Mouse (Mus musculus) heart, embryonic 13.5 days (tissue): ENCODE data around the gene Plekhg3. TPM values are rescaled to one million over a fixed set of nuclear protein-coding genes. Genes with fewer than 3 reads are reported as not detected.
A peak's percentile ranks its signal among the peaks of the same experiment; 100 is the strongest.

Experiments
- ATAC-seq: fragments of 200-750 bp; cut with Nextera tagmentation; 2 replicates; pipeline ENCODE4 v1.8.0; 2017; ENCODE audit warnings: moderate TSS enrichment; ENCODE audit not compliant: insufficient number of reproducible peaks, low FRiP score, low TSS enrichment; ENCODE audit errors: extremely low read depth
- H3K27ac ChIP-seq: fragments of 300-500 bp; sonication (generic); replicated peaks from 2 replicates; pipeline ENCODE4 v1.5.1; 2015; ENCODE audit warnings: moderate library complexity, mild to moderate bottlenecking, inconsistent platforms
- H3K27me3 ChIP-seq: fragments of 300-500 bp; sonication (generic); replicated peaks from 2 replicates; pipeline ENCODE4 v1.6.1; 2015; ENCODE audit warnings: mild to moderate bottlenecking, inconsistent platforms
- H3K36me3 ChIP-seq: fragments of 300-500 bp; sonication (generic); 2 replicates; pipeline ENCODE4 v1.6.1; 2015; ENCODE audit warnings: mild to moderate bottlenecking, inconsistent platforms
- H3K4me1 ChIP-seq: fragments of 300-500 bp; sonication (generic); 2 replicates; pipeline ENCODE4 v1.6.1; 2015; ENCODE audit warnings: inconsistent platforms
- H3K4me2 ChIP-seq: fragments of 300-500 bp; sonication (generic); 2 replicates; pipeline ENCODE4 v1.6.1; 2015; ENCODE audit warnings: inconsistent platforms, mild to moderate bottlenecking, moderate library complexity
- H3K4me3 ChIP-seq: fragments of 300-500 bp; sonication (generic); 2 replicates; pipeline ENCODE4 v1.5.1; 2015; ENCODE audit warnings: moderate library complexity, mild to moderate bottlenecking, inconsistent platforms
- H3K9ac ChIP-seq: fragments of 300-500 bp; sonication (generic); 2 replicates; pipeline ENCODE4 v1.6.1; 2015; ENCODE audit warnings: inconsistent platforms, mild to moderate bottlenecking, moderate library complexity
- H3K9me3 ChIP-seq: fragments of 300-500 bp; sonication (generic); 2 replicates; pipeline ENCODE4 v1.6.1; 2016; ENCODE audit warnings: inconsistent platforms
- WGBS: fragments of 180-500 bp; shearing (Covaris S2); methylation state at CpG from one replicate; pipeline ENCODE4 v1.1.7; 2015; ENCODE audit warnings: mixed read lengths; 5-methylcytosine and 5-hydroxymethylcytosine counted together
- polyA plus RNA-seq: library from polyadenylated mRNA; unstranded; fragments of >200 nt; fragmentation: Nextera tagmentation; extraction: Ambion mirVana; gene quantifications from 2 replicates; pipeline ENCODE4 v1.2.1, GENCODE M21; 2015

Gene Plekhg3
- polyA plus RNA-seq, 1 experiment from 2014 or later: 6.5 TPM

- Histone ChIP-seq H3K27me3 (no peaks in the 10 kb centered on the region), H3K9ac (no peak overlapping the region), H3K4me1 (peaks cover 34% of the 10 kb centered on the region), H3K4me2 (no peak overlapping the region), H3K4me3 (no peak overlapping the region), H3K36me3 (peaks cover 18% of the 10 kb centered on the region; the same call in 1 of the 2 replicates), H3K27ac (no peak overlapping the region), H3K9me3 (peaks cover 4% of the 10 kb centered on the region; the same call in 1 of the 2 replicates)
- ATAC-seq: no peak
Measured at GRCm38 (mm10) chr12:76585028-76585427, 54.3 kb downstream of the Plekhg3 start.

- Histone ChIP-seq H3K4me3 (no peak overlapping the region), H3K36me3 (peaks cover 9% of the 10 kb centered on the region; the same call in 1 of the 2 replicates), H3K4me1 (peaks cover 34% of the 10 kb centered on the region), H3K27ac (no peak overlapping the region), H3K9me3 (peaks cover 4% of the 10 kb centered on the region; the same call in 1 of the 2 replicates), H3K27me3 (no peaks in the 10 kb centered on the region), H3K9ac (no peak overlapping the region), H3K4me2 (no peak overlapping the region)
- ATAC-seq: no peak
- WGBS: 67% methylated on average over 11 of the region's 11 CpGs
Measured at GRCm38 (mm10) chr12:76587357-76587756, 56.7 kb downstream of the Plekhg3 start.

- Histone ChIP-seq H3K27ac (peak overlapping the region; percentile 42), H3K4me2 (peak overlapping the region; percentile 27; the same call in 1 of the 2 replicates), H3K27me3 (no peaks in the 10 kb centered on the region), H3K9me3 (peaks cover 4% of the 10 kb centered on the region; the same call in 1 of the 2 replicates), H3K4me1 (peaks cover 30% of the 10 kb centered on the region), H3K4me3 (no peak overlapping the region), H3K36me3 (0 out of 2 replicates have a peak, but pooled peaks cover 4% of the 10 kb centered on the region), H3K9ac (no peak overlapping the region; the same call in 1 of the 2 replicates)
- ATAC-seq: no peak
- WGBS: 39% methylated on average over 6 of the region's 6 CpGs
Measured at GRCm38 (mm10) chr12:76589531-76589930, 58.8 kb downstream of the Plekhg3 start.

- Histone ChIP-seq H3K9ac (no peak overlapping the region), H3K27me3 (no peaks in the 10 kb centered on the region; the same call in none of the 2 replicates), H3K4me2 (no peak overlapping the region), H3K27ac (no peak overlapping the region), H3K4me1 (peaks cover 36% of the 10 kb centered on the region), H3K36me3 (no peaks in the 10 kb centered on the region), H3K4me3 (no peak overlapping the region), H3K9me3 (no peaks in the 10 kb centered on the region)
- WGBS: 70% methylated on average over 3 of the region's 3 CpGs
- no peak for ATAC-seq
Measured at GRCm38 (mm10) chr12:76591037-76591436, 60.3 kb downstream of the Plekhg3 start.

GRCm38 (mm10) chr12:76592213-76592612, 61.5 kb downstream of the Plekhg3 start:
- no peak overlapping the region for H3K4me3 ChIP-seq
- peaks cover 36% of the 10 kb centered on the region for H3K4me1 ChIP-seq
- H3K9me3 ChIP-seq: no peaks in the 10 kb centered on the region
- ATAC-seq: no peak
- no peaks in the 10 kb centered on the region for H3K36me3 ChIP-seq
- 50% methylated on average over 1 of the region's 1 CpGs for WGBS
- no peaks in the 10 kb centered on the region; the same call in none of the 2 replicates for H3K27me3 ChIP-seq
- H3K9ac ChIP-seq: no peak overlapping the region
- no peak overlapping the region for H3K4me2 ChIP-seq
- H3K27ac ChIP-seq: no peak overlapping the region

- Histone ChIP-seq H3K9me3 (no peaks in the 10 kb centered on the region), H3K9ac (peak overlapping the region; percentile 62; the same call in 1 of the 2 replicates), H3K4me2 (no peak overlapping the region), H3K4me1 (peaks cover 45% of the 10 kb centered on the region), H3K36me3 (peaks cover 7% of the 10 kb centered on the region; the same call in 1 of the 2 replicates), H3K27ac (0 out of 2 replicates have a peak overlapping the region, but pooled peaks have one; percentile 52), H3K27me3 (no peaks in the 10 kb centered on the region; the same call in none of the 2 replicates), H3K4me3 (no peak overlapping the region)
- WGBS: 82% methylated on average over 6 of the region's 6 CpGs
- ATAC-seq: no peak
Measured at GRCm38 (mm10) chr12:76593254-76593653, 62.6 kb downstream of the Plekhg3 start.

DNA sequence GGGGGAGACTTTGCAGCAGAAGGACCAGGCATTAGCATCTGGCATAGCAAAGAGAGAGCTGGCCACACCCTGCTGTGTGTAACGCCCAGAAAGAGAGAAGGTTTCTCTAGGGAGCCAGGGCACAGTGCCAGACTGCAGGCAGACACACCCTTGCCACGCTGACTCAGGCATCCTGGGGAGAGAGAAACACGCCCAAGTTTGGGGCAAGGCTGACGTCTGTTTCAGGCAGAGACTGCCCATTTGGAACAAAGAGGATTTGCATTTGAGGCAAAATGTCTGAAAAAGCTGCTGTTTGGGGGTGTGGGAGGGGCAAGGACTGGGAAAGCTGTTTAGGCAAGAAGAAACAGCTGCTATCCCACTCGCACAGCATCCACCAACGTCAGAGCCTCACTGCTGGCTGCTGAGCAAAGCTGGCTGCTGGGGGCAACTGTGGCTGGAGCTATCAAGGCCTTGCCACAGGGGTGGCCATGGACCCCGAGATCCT, 63.2 kb downstream of the Plekhg3 start:
- peak overlapping the region; percentile 52 for H3K27ac ChIP-seq
- ATAC-seq: peak; percentile 28; the same call in 1 of the 2 replicates
- H3K9ac ChIP-seq: peak overlapping the region; percentile 62
- H3K27me3 ChIP-seq: no peaks in the 10 kb centered on the region; the same call in none of the 2 replicates
- peaks cover 11% of the 10 kb centered on the region; the same call in 1 of the 2 replicates for H3K36me3 ChIP-seq
- no peak overlapping the region for H3K4me2 ChIP-seq
- H3K4me1 ChIP-seq: peaks cover 46% of the 10 kb centered on the region
- WGBS: 15% methylated on average over 7 of the region's 7 CpGs
- H3K4me3 ChIP-seq: no peak overlapping the region
- H3K9me3 ChIP-seq: no peaks in the 10 kb centered on the region

- H3K9ac ChIP-seq: peak overlapping the region; percentile 62
Measured at GRCm38 (mm10) chr12:76594556-76594955, 63.9 kb downstream of the Plekhg3 start.

GRCm38 (mm10) chr12:76595830-76596229, 65.1 kb downstream of the Plekhg3 start:
- no peak for ATAC-seq
- 72% methylated on average over 2 of the region's 2 CpGs for WGBS
- H3K9ac ChIP-seq: no peak overlapping the region
- no peak overlapping the region for H3K4me3 ChIP-seq
- H3K36me3 ChIP-seq: peaks cover 18% of the 10 kb centered on the region
- no peaks in the 10 kb centered on the region for H3K9me3 ChIP-seq
- no peaks in the 10 kb centered on the region; the same call in none of the 2 replicates for H3K27me3 ChIP-seq
- no peak overlapping the region for H3K4me2 ChIP-seq
- H3K27ac ChIP-seq: no peak overlapping the region
- peaks cover 30% of the 10 kb centered on the region for H3K4me1 ChIP-seq

More at GRCm38 (mm10) chr12:76594556-76594955, 63.9 kb downstream of the Plekhg3 start:
- ATAC-seq: no peak
- Histone ChIP-seq H3K9me3 (no peaks in the 10 kb centered on the region), H3K36me3 (peaks cover 15% of the 10 kb centered on the region; the same call in 1 of the 2 replicates), H3K4me2 (no peak overlapping the region), H3K4me3 (no peak overlapping the region), H3K27me3 (no peaks in the 10 kb centered on the region; the same call in none of the 2 replicates), H3K4me1 (peaks cover 39% of the 10 kb centered on the region), H3K27ac (peak overlapping the region; percentile 52)
- WGBS: 48% methylated on average over 3 of the region's 3 CpGs

DNA sequence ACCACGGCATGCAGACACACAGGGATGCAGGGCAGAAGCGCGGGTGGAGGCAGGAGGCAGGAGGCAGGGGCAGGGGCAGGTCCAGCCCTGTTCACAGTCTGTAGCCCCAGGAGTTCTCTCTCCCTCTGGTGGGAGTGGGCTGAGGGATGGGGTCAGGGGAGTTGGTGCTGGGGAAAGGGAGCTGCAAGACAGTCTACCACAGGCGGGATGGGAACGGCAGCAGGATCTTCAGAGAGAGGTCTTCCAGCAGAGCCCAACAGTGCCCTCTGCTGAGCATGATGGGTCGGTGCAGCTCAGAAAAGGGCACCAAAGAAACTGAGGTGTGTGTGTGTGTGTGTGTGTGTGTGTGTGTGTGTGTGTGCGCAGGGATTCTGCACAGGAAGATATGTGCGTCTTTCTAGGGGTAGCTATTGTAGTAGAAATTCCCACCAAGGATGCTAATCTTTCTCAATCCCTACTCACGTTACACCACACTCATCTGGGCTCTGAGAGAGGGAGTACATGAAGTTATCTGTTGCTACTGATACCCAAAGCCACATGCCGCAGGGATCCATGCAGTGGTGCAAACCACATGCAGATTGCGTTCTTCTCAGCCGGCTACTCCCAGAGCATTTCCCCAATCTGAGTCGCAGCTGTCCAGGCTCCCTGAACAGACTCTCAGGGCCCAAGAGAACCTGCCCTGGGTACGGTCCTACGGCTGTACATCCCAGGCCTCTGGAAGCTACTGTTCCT, 65.8 kb downstream of the Plekhg3 start:
- H3K27me3 ChIP-seq: no peaks in the 10 kb centered on the region; the same call in none of the 2 replicates
- no peak overlapping the region for H3K4me3 ChIP-seq
- ATAC-seq: no peak
- H3K4me2 ChIP-seq: no peak overlapping the region
- H3K27ac ChIP-seq: no peak overlapping the region
- H3K4me1 ChIP-seq: peaks cover 30% of the 10 kb centered on the region
- H3K36me3 ChIP-seq: peaks cover 18% of the 10 kb centered on the region
- WGBS: 52% methylated on average over 15 of the region's 15 CpGs
- H3K9me3 ChIP-seq: no peaks in the 10 kb centered on the region
- H3K9ac ChIP-seq: 0 out of 2 replicates have a peak overlapping the region, but pooled peaks have one; percentile 34

GRCm38 (mm10) chr12:76597577-76598100, 66.9 kb downstream of the Plekhg3 start:
- Histone ChIP-seq H3K4me2 (no peak overlapping the region), H3K9ac (no peak overlapping the region), H3K4me3 (no peak overlapping the region), H3K9me3 (no peaks in the 10 kb centered on the region), H3K27me3 (no peaks in the 10 kb centered on the region; the same call in none of the 2 replicates), H3K36me3 (peaks cover 26% of the 10 kb centered on the region), H3K27ac (no peak overlapping the region), H3K4me1 (peaks cover 27% of the 10 kb centered on the region)
- no peak for ATAC-seq
- 65% methylated on average over 15 of the region's 15 CpGs for WGBS
